Mouse (Mus musculus): ENCODE results near the gene Olfr615. TPM values are rescaled to one million over a fixed set of nuclear protein-coding genes. Genes with fewer than 3 reads are reported as not detected.
"Not testable (repeated sequence)": the region's sequence is repeated elsewhere in the genome, so short reads cannot be mapped to it uniquely, and the experiment has no call there.

Gene Olfr615
- total RNA-seq (2012; rRNA removed): not detected in 2 replicates
- not detected for polyA plus RNA-seq (2012; ENCODE audit: insufficient read depth in 1 of 2, insufficient read length in 2 of 2, low read depth in 1 of 2, low replicate concordance in 2 of 2, missing spikeins in 1 of 2)

DNA sequence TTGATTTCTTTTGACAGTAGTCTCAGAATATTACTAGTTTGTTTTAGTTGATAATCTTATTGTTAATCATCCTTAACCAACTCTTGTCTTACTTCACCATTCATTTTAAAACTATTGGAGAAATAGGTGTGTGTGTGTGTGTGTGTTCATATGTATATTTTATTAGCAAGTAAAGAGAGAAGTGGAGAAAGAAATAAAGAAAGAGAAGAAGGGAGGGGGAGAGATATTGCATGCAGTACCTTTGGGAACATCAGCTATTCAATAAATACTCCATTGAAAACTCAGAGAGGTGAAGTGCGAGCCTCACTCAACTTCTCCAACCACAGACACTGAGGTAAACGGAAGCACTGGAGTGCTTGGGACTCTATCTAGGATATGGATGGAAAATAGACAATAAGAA, at the start of gene Olfr615:
Gene Olfr615 (plus strand): TSS at position 301 of the 400 bp plus-strand sequence.
- TF ChIP-seq CHD1 (IDR thresholded peaks at IDR 0.05; ENCODE audit: low read depth, low read length) (no peak), SIN3A (IDR thresholded peaks at IDR 0.05; ENCODE audit: low read length) (no peak), MXI1 (IDR thresholded peaks at IDR 0.05; ENCODE audit: low read depth, low read length) (no peak), GABPA (IDR thresholded peaks at IDR 0.05; ENCODE audit: low read depth, low read length) (no peak), E2F4 (IDR thresholded peaks at IDR 0.05; ENCODE audit: borderline replicate concordance, low read depth, low read length) (no peak), MEF2A (IDR thresholded peaks at IDR 0.05; ENCODE audit: extremely low read depth, insufficient replicate concordance, low read depth, low read length, poor library complexity, severe bottlenecking) (no peak), CHD2 (IDR thresholded peaks at IDR 0.05; ENCODE audit: low read length) (no peak), MAFK (IDR thresholded peaks at IDR 0.05; ENCODE audit: borderline replicate concordance, low read depth, low read length) (no peak), USF2 (IDR thresholded peaks at IDR 0.05; ENCODE audit: borderline replicate concordance in 1 of 2, insufficient read depth in 1 of 2, low read depth in 1 of 2, low read length in 2 of 2) (no peak), TBP (IDR thresholded peaks at IDR 0.05; ENCODE audit: low read depth, low read length) (no peak), HCFC1 (IDR thresholded peaks at IDR 0.05; ENCODE audit: low read depth, low read length) (no peak), ETS1 (IDR thresholded peaks at IDR 0.05; ENCODE audit: low read depth, low read length) (no peak), EP300 (IDR thresholded peaks at IDR 0.05; ENCODE audit: low read depth in 1 of 2, low read length in 2 of 2) (no peak), POLR2AphosphoS5 (IDR thresholded peaks at IDR 0.05; ENCODE audit: borderline replicate concordance, low read depth, low read length) (no peak), ELF1 (IDR thresholded peaks at IDR 0.05; ENCODE audit: low read depth, low read length) (no peak), POLR2A (IDR thresholded peaks at IDR 0.05; ENCODE audit: control insufficient read depth in 1 of 2, insufficient read depth in 1 of 2, low read depth in 1 of 2, low read length in 2 of 2, poor library complexity in 1 of 2) (no peak), TCF12 (IDR thresholded peaks at IDR 0.05; ENCODE audit: low read depth, low read length) (no peak), ZMIZ1 (IDR thresholded peaks at IDR 0.05; ENCODE audit: low read depth, low read length) (no peak), UBTF (IDR thresholded peaks at IDR 0.05; ENCODE audit: borderline replicate concordance, insufficient read depth, low read depth, low read length) (no peak)
- H3K79me2 ChIP-seq (ENCODE audit: control insufficient read depth, insufficient read depth, low read length, poor library complexity): no peaks in the 10 kb centered on the region
- H3K36me3 ChIP-seq (ENCODE audit: control insufficient read depth in 1 of 2, insufficient read depth in 2 of 2, low read length in 2 of 2): no peaks in the 10 kb centered on the region
- H3K4me1 ChIP-seq (ENCODE audit: control insufficient read depth in 1 of 2, insufficient read depth in 2 of 2, low read length in 2 of 2): no peaks in the 10 kb centered on the region
- no peak within 1 kb of the TSS for H3K9ac ChIP-seq (ENCODE audit: control insufficient read depth, low read depth, low read length, poor library complexity, severe bottlenecking)
- no peak within 1 kb of the TSS for H3K27ac ChIP-seq (ENCODE audit: control insufficient read depth, low read depth, low read length)
- no peaks in the 10 kb centered on the region for H3K27me3 ChIP-seq (ENCODE audit: control insufficient read depth in 1 of 2, insufficient read depth in 2 of 2, low read length in 2 of 2)
- no peak for DNase-seq (ENCODE audit: low read depth, low spot score)
- H3K9me3 ChIP-seq (replicated peaks; ENCODE audit: insufficient read depth, low read length): no peaks in the 10 kb centered on the region
- H3K4me3 ChIP-seq (ENCODE audit: control insufficient read depth in 1 of 2, insufficient read depth in 1 of 2, low read depth in 2 of 2, low read length in 2 of 2): no peak within 1 kb of the TSS

DNA sequence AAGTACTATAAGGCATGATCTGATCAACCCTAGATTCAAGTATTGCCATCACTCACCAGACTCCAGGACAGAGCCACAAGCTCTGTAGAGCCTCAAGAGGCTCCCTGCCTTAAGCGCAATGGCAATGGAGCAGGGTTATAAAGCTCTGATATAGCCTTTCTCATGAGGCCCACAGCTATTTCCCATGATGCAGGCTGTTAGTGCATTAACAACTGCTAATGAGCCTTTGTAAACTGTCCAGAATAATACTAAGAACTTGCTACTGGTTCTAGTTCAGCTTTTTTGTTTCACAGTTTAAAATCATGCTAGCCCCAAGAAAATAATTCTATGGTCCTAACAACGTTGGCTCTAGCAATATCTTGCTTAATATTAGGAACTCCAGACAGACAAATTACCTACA, 43.9 kb upstream of the Olfr615 start, which contains the start of gene Olfr610:
Gene Olfr610 (minus strand): TSS at position 101 of the 400 bp plus-strand sequence.
- no peaks in the 10 kb centered on the region for H3K4me1 ChIP-seq (ENCODE audit: control insufficient read depth in 1 of 2, insufficient read depth in 2 of 2, low read length in 2 of 2)
- H3K79me2 ChIP-seq (ENCODE audit: control insufficient read depth, insufficient read depth, low read length, poor library complexity): no peaks in the 10 kb centered on the region
- H3K9me3 ChIP-seq (replicated peaks; ENCODE audit: insufficient read depth, low read length): no peaks in the 10 kb centered on the region
- no peak for DNase-seq (ENCODE audit: low read depth, low spot score)
- no peaks in the 10 kb centered on the region for H3K36me3 ChIP-seq (ENCODE audit: control insufficient read depth in 1 of 2, insufficient read depth in 2 of 2, low read length in 2 of 2)
- TF ChIP-seq MXI1 (IDR thresholded peaks at IDR 0.05; ENCODE audit: low read depth, low read length): no peak
- TF ChIP-seq UBTF (IDR thresholded peaks at IDR 0.05; ENCODE audit: borderline replicate concordance, insufficient read depth, low read depth, low read length): no peak
- no peak for TF ChIP-seq TCF12 (IDR thresholded peaks at IDR 0.05; ENCODE audit: low read depth, low read length)
- no peak for TF ChIP-seq CTCF (IDR thresholded peaks at IDR 0.05 in 2 of 3, conservative IDR thresholded peaks at IDR 0.05 in 1 of 3; ENCODE audit: control insufficient read depth in 1 of 3, insufficient read depth in 1 of 3, low read depth in 2 of 3, low read length in 3 of 3, poor library complexity in 1 of 3, severe bottlenecking in 1 of 3)
- no peak for TF ChIP-seq GABPA (IDR thresholded peaks at IDR 0.05; ENCODE audit: low read depth, low read length)
- TF ChIP-seq ZNF384 (IDR thresholded peaks at IDR 0.05; ENCODE audit: low read depth, low read length): no peak
- no peak for TF ChIP-seq ZC3H11A (IDR thresholded peaks at IDR 0.05; ENCODE audit: low read depth, low read length)
- no peak for TF ChIP-seq MAX (IDR thresholded peaks at IDR 0.05; ENCODE audit: low read length)
- no peak within 1 kb of the TSS for H3K4me3 ChIP-seq (ENCODE audit: control insufficient read depth in 1 of 2, insufficient read depth in 1 of 2, low read depth in 2 of 2, low read length in 2 of 2)
- H3K9ac ChIP-seq (ENCODE audit: control insufficient read depth, low read depth, low read length, poor library complexity, severe bottlenecking): no peak within 1 kb of the TSS
- H3K27ac ChIP-seq (ENCODE audit: control insufficient read depth, low read depth, low read length): no peak within 1 kb of the TSS
- no peaks in the 10 kb centered on the region for H3K27me3 ChIP-seq (ENCODE audit: control insufficient read depth in 1 of 2, insufficient read depth in 2 of 2, low read length in 2 of 2)

DNA sequence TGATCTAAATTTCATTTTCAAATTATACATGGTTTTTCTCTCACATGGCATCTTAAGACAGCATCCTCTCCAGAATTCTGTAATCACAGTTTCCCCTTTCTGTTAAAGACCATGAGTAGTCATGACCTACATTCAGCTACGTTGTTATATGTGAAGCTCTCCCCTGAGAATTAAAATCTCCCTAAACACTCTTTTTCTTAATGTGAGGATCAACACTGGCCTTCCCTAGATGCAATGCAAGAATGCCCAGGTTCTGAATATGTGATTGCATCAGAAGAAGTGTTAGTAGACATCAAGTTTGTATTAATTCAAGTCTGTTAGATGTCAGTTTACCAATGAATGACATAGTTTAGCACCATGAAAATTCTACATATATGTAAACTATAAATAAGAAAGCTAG, 35.1 kb upstream of the Olfr615 start, which contains the start of gene Olfr611:
Gene Olfr611 (minus strand): TSS at position 101 of the 400 bp plus-strand sequence.
- not testable (repeated sequence) for H3K79me2 ChIP-seq (ENCODE audit: control insufficient read depth, insufficient read depth, low read length, poor library complexity); H3K27ac ChIP-seq (ENCODE audit: control insufficient read depth, low read depth, low read length); H3K9me3 ChIP-seq (replicated peaks; ENCODE audit: insufficient read depth, low read length); H3K9ac ChIP-seq (ENCODE audit: control insufficient read depth, low read depth, low read length, poor library complexity, severe bottlenecking); DNase-seq (ENCODE audit: low read depth, low spot score); H3K27me3 ChIP-seq (ENCODE audit: control insufficient read depth in 1 of 2, insufficient read depth in 2 of 2, low read length in 2 of 2); H3K36me3 ChIP-seq (ENCODE audit: control insufficient read depth in 1 of 2, insufficient read depth in 2 of 2, low read length in 2 of 2); H3K4me3 ChIP-seq (ENCODE audit: control insufficient read depth in 1 of 2, insufficient read depth in 1 of 2, low read depth in 2 of 2, low read length in 2 of 2); H3K4me1 ChIP-seq (ENCODE audit: control insufficient read depth in 1 of 2, insufficient read depth in 2 of 2, low read length in 2 of 2)
